Mouse (Mus musculus) MN1 (cell line): ENCODE results near the gene Gm10563.
A peak's percentile ranks its signal among the peaks of the same experiment; 100 is the strongest.
"Not testable (repeated sequence)": the region's sequence is repeated elsewhere in the genome, so short reads cannot be mapped to it uniquely, and the experiment has no call there.

Experiments used
- DNase-seq: peaks from one replicate; pipeline ENCODE4 v3.0.0-alpha.2; 2016; ENCODE audit warnings: low spot score

The Gm10563 gene

GRCm38 (mm10) chr4:155598536-155598935 lies 46.7 kb downstream of the Gm10563 start:
- no peak for DNase-seq

- no peak for DNase-seq
Observed at GRCm38 (mm10) chr4:155596606-155597005, 48.6 kb downstream of the Gm10563 start.

GRCm38 (mm10) chr4:155595777-155596176 lies 49.4 kb downstream of the Gm10563 start:
- DNase-seq, result no peak

GRCm38 (mm10) chr4:155593780-155594179 lies 51.4 kb downstream of the Gm10563 start:
- no peak for DNase-seq

- DNase-seq, result no peak
Observed at GRCm38 (mm10) chr4:155591012-155591719, 54.0 kb downstream of the Gm10563 start.

- DNase-seq, result no peak
Observed at GRCm38 (mm10) chr4:155589356-155589755, 55.9 kb downstream of the Gm10563 start.

GRCm38 (mm10) chr4:155582279-155582905 lies 62.8 kb downstream of the Gm10563 start:
- DNase-seq, result no peak

- peak; percentile 66 for DNase-seq
Observed at GRCm38 (mm10) chr4:155580420-155580819, 64.8 kb downstream of the Gm10563 start.

- DNase-seq, result no peak
Observed at GRCm38 (mm10) chr4:155578336-155579125, 66.7 kb downstream of the Gm10563 start.

- no peak for DNase-seq
Observed at GRCm38 (mm10) chr4:155577741-155578140, 67.5 kb downstream of the Gm10563 start.

GRCm38 (mm10) chr4:155577132-155577531 lies 68.1 kb downstream of the Gm10563 start:
- no peak for DNase-seq

GRCm38 (mm10) chr4:155575521-155575920 lies 69.7 kb downstream of the Gm10563 start:
- DNase-seq, result no peak

GRCm38 (mm10) chr4:155574931-155575330 lies 70.3 kb downstream of the Gm10563 start:
- no peak for DNase-seq

GRCm38 (mm10) chr4:155573876-155574275 lies 71.3 kb downstream of the Gm10563 start:
- no peak for DNase-seq

GRCm38 (mm10) chr4:155573155-155573554 lies 72.1 kb downstream of the Gm10563 start:
- no peak for DNase-seq

GRCm38 (mm10) chr4:155571442-155571841 lies 73.8 kb downstream of the Gm10563 start:
- peak; percentile 40 for DNase-seq

- not testable (repeated sequence) for DNase-seq
Observed at GRCm38 (mm10) chr4:155570315-155570714, 74.9 kb downstream of the Gm10563 start.

- DNase-seq, result no peak
Observed at GRCm38 (mm10) chr4:155569818-155570217, 75.4 kb downstream of the Gm10563 start.

- DNase-seq, result peak; percentile 42
Observed at GRCm38 (mm10) chr4:155568632-155569370, 76.4 kb downstream of the Gm10563 start.

GRCm38 (mm10) chr4:155568170-155568569 lies 77.0 kb downstream of the Gm10563 start:
- DNase-seq, result peak; percentile 48

- no peak for DNase-seq
Observed at GRCm38 (mm10) chr4:155566555-155566954, 78.7 kb downstream of the Gm10563 start.
